Mouse (Mus musculus): ENCODE measurements around the gene Gm6205.
"Not testable (repeated sequence)": the region's sequence is repeated elsewhere in the genome, so short reads cannot be mapped to it uniquely, and the experiment has no call there.

Gm6205 gene

GRCm38 (mm10) chr5:94648082-94648481, at the start of gene Gm6205:
TSS of gene Gm6205 (plus strand) at chr5:94648382.
- DNase-seq (ENCODE audit: low read depth, low spot score), result not testable (repeated sequence)

- DNase-seq (ENCODE audit: low read depth, low spot score), result not testable (repeated sequence)
These were observed 31.9 kb upstream of the Gm6205 start, which contains the start of gene Gm3147 for GRCm38 (mm10) chr5:94616242-94616641. TSS of gene Gm3147 (minus strand) at chr5:94616342.

DNA sequence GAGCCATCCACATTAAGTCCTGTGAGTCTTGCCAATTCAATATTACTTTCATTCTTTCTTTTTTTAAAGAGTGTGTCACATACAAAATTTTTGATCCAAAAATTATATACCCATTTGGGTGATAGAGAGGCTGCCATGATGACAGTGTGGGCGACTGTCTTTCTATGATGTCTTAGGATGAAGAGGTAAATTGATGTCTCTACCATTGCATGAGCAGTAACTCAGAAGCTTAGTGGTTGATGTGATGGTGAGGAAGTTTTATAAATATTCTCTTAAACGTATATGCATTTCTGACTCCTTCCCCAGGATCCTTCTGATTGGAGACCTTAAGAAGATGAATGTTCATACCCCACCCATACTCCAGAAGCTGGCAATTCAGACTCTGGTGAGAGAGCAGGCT, 24.5 kb upstream of the Gm6205 start, which contains the start of gene Gm6509:
Gene Gm6509, plus strand, starts transcription at position 301 of the 400 bp plus-strand sequence.
- DNase-seq (ENCODE audit: low read depth, low spot score), result not testable (repeated sequence)

All from forelimb bud, embryonic 11.5 days (tissue).